Mouse (Mus musculus) mouse trophoblast stem cell (cell line): ENCODE data around the gene Nipa2.

Source experiments
- in situ Hi-C, 2 experiments: fragments of 300-500 bp; cut with MseI, MboI; formaldehyde crosslinking; loops; 2 replicates in 1 of 2; 3 replicates in 1 of 2; pipeline ENCODE4 v1.15.1; 2025

Gene Nipa2

DNA sequence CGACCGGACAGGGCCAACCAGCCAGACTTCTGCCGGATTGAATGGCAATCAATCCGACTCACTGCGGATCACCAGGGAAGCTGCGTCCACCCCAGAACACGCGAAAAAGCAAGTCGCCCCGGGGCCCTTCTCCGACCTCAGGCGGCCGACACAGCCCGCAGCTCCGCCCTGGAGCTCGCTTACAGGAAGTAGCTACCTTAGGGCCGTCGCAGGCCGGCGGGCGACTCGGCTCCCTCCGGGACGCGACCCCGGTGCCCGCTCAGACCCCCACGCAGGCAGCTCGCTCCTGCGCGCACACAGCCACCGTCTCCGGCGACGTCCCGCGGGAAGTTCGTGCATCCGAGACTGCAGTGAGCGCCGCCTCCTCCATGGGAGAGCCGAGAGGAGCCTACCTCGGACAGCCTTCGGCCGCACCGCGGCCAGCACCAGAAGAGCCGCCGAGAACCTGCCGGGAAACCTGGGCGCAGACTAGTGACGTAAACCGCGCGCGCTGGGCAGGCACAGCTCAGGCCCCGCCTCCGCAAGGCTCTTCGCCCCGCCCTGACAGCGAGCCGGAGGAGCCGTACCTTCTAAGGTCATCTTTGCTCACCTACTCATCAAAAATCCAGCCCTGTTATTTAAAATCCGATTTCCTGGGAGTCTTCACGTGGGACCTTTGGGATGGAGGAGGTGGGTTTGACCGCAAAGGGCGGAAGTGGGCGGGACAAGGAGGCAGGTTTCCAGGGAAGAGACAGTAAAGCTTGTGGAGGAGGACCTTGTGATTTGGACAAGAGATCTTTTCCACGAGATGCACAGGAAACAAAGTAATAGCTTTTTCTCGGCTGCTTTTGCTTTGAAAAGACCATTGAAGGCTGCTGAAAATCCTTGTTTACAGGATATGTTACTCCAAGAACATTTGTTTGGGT, at the start of gene Nipa2:
Gene Nipa2 (minus strand): TSS at position 473 of the 905 bp plus-strand sequence.
- in situ Hi-C loops, result no loop called here

DNA sequence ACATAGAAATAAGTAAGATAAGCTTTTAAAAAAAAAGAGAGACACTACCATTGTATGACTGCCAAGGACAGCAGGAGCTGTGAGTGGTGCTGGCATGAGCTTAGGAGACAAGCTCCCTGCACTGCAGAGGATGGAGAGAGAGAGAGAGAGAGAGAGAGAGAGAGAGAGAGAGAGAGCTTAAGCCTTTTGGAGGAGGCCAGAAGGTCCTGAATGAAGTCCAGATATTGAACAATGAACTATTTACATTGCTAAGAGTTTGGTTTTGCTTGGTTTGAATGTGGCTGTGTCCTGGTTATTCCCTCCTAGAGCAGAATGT, 48.7 kb upstream of the Nipa2 start:
- in situ Hi-C loops, result no loop called here

DNA sequence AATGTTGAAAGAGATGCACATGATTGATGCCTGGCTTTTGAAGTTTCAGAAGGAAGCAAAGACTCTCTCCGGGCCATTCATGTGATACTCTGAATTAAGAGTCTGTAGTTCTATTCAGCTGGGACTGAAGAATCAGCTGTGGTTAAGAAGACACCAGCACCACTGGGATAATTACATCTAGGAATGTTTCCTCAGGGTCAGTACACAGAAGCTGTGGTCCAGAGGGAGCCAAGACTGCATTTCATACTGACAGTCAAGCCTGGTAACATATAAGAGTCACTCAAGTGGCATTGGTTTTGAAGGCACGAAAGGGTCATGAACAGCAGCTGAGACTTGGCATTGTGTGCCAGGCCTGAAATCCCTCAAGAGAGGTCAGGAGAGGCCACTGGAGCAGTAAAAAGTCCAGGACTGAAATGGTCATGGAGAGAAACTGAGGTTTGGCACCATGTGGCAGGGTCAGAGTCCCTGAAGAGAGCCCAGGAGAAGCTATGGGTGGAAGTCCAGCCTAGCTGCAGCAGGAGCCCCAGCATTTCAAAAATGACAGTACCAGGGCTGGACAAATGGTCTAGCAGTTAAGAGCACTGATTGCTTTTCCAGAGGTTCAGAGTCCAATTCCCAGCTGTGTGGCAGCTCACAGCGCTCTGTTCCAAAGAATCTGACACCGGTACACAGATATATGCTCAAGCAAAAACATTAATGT, 48.2 kb upstream of the Nipa2 start:
- in situ Hi-C loops, result no loop called here

DNA sequence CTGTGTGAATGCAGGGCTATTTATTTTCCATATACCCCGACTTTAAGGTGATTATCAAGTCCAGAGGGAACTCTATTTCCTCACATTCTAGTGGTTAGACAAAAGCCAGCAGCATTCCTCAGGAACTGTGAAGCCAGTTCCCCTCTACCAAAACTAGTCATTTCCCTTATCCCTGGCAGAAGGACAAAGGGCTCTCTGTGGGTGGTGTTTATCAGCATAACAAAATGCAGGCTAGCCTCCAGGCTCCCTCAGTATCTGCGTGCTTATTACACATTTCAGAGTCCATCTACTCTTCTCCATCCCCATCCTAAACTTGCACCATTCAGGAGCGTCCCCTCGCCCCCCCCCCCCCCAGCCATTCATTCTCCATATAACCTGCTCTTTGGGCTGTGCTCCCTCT, 36.7 kb upstream of the Nipa2 start:
- in situ Hi-C loops, result no loop called here

DNA sequence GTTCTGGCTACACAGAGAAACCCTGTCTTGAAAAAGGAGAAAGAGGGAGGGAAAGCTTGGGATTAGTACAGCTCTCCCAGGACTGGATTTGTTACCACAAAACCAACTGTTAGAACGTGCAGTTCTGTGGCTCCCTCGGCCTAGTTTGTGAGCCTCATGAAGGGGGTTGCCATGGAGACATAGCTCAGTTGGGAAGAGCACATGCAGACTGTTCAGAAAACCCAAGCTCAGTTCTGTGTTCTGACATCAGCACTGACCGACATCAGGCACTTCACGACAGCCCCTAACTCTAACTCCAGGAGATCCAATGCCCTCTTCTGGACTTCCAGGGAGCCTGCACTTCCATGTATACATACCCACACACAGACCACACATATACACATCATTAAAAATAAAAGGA, 32.7 kb upstream of the Nipa2 start:
- in situ Hi-C loops, result no loop called here

DNA sequence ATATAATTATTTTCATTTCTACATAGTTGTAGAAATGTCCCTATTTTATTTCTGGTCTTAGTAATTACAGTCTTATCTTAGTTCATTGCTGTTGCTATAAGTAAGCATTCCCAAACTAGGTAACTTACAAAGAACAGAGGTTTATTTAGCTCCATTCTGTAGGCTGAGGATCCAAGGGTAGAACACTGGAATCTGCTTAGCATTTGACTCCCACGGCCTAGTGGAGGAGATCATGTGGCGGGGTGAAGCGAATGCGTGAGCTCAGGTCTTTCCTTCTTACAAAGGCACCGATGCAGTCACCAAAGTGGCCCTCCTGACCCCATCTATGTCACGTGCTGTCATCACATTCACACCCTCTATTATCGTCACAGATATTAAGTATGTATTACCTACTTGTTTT, 29.6 kb upstream of the Nipa2 start:
- in situ Hi-C loops, result no loop called here

DNA sequence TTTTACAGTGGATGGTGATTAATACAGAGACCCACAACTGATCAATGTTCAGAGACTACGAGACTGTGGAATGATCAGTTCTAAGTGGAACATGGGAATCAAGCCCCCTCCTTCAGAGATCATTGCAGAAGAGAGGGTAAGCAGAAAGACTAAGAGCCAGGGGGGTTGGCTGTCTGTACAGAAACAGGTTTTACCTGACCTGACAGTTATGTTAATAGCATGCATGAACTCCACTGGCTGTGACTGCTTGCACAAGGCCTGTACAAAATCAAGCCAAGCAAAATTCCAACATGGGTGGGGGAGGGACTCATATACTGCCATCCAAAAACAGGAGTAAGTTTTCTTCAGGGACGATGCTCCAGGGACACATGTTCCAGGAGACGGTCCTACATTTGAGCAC, 28.9 kb upstream of the Nipa2 start:
- in situ Hi-C loops, result no loop called here

DNA sequence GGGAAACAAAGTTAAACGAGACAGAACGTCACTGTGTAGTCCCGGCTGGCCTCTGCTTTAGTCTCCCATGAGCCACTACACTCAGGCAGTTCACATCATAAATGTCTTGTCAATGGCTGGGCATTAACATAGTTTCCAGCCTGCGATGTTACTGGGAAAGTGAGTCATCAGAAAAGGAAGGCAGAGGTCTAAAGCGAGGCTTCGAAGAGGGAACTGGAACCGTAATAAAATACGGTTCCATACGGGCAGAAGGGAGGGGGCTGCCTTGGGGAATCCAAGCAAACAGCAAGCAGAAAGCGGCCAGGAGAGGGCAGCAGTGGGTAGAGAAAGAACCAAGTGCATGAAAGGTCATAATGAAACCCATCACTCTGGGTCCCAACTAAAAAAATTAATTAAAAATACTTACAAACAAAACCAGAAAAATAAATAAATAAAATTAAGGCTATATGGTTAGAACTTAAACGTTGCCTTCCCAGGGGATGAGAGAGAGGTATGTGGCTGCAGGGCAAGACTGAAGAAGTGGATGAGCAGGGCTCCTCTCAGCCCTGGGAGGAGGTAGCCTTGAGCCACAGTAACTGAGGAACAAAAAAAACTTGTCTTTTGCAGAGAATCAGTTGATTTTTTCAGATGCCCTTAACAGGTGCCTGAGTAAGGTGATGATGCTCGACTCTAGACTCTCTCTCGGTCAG, 24.4 kb upstream of the Nipa2 start:
- in situ Hi-C loops, result loop anchor here in 1 of 2 experiments (5.0 kb wide), 1 partner anchor 56 kb away; no protein-coding TSS in a partner anchor

DNA sequence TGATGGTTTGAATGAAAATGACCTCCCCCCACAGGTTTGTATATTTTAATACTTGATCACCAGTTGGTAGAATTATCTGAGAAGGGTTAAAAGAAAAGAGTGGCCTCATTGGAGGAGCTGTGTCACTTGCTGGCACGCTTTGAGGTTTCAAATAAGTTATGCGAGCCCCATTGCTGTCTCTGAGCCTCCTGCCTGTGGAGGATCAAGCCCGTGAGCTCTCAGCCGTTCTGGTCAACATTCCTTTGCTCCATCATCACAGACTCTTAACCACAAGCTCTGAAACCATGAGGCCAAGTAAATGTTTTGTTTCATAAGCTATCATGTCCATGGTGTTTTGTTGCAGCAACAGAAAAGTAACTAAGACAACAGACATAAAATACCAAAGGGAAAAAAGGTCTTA, 22.5 kb upstream of the Nipa2 start:
- in situ Hi-C loops, result loop anchor here in 1 of 2 experiments (5.0 kb wide), 1 partner anchor 58 kb away; no protein-coding TSS in a partner anchor

DNA sequence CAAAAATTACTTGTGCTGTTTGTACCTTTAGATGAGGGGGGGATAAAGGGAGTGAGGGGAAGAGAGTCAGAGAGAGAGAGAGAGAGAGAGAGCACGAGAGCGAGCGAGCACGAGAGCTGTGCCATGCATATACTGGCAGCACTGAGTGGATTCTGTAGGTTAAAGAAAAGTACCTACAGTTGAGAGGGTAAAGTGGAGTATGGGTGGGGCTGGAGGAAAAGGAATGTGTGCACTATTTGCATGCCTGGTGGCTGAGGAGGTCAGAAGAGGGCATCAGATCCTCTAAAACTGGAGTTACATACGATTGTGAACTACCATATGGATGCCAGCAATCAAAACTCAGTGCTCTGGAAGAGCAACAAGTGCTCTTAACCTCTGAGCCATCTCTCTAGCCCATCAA, 20.8 kb upstream of the Nipa2 start:
- in situ Hi-C loops, result no loop called here

DNA sequence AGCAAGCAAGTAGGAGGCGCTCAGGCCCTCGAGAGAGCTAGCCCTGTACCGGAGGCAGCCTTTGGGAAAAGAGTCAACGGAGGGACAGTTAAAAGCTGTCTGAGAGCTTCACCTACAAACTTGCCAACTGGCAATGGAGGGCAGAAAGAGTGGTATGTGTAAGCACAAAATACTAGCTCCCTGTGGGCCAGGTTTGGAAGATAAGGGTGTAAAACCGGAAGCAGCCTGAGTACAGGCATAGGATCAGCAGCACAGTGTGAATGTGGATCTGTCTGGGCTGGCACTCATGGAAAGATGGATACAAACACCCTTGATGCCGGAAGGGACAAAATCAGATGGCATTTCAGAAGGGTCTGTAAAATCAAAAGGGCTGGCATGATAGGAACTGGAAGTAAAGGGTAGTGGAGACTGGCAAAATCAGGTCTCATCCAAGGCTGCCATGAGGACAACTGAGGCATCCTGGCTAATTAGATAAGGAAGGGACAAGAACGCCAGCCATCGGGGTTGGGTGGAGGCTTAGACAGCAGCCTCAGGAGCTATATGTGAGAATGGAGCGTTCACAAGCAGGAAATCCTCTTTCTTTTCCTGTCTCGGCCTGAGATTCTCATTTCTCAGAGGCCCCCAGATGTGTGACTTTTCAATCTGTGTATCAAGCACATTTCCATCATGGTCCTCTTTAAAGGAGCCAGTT, 19.9 kb upstream of the Nipa2 start:
- in situ Hi-C loops, result no loop called here

DNA sequence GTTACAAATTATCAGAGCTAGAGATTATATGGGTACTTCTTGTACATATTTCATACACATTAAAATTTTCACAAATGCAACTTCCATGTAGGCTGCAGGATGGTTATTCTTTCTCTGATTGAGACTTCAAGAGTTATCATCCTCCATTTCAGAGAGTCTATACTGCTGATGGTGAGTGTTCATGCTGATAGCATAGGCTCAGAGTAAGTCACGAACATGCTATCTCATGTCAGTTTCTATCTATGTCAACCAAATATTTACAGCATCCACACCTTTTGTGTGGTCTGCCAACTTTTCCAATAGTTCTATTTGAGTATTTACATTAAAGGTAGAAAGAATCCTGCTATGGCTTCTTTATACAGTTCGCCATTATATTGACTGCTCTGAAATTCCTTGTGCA, 19.2 kb upstream of the Nipa2 start:
- in situ Hi-C loops, result no loop called here

DNA sequence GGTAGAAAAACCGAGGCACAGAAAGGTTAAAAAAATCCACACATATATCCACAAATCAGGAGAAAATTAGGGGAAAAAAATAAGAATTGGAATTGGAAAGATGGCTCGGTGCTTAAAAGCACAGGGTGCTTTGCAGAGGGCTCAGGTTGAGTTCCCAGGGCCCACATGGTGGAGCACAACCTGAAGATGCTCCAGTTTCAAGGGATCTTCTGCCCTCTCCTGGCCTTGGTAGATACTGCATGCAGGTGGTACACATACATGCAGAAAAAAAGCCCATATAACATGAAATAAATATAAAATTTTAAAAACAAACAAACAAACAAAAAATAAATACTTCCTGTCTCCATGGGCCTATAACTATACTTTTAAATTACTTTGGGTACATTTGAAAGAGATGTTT, 12.2 kb upstream of the Nipa2 start:
- in situ Hi-C loops, result no loop called here

DNA sequence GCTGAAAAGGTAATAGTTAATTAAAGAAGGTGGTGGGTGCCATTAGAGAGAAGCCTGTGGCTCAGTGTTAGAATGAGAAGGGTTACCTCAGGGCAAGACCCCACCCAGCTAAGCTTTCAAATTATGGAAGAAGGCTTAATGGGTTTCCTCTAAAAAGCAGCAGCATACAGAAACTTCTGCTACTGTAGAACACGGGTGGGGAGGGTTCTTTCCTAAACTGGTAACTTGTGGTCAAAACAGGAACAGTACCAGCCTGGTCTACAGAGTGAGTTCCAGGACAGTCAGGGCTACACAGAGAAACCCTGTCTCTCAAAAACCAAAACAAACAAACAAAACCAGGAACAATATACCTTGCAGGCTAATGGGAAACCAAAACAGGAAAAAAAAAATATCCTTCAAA, 7.1 kb upstream of the Nipa2 start:
- in situ Hi-C loops, result no loop called here

DNA sequence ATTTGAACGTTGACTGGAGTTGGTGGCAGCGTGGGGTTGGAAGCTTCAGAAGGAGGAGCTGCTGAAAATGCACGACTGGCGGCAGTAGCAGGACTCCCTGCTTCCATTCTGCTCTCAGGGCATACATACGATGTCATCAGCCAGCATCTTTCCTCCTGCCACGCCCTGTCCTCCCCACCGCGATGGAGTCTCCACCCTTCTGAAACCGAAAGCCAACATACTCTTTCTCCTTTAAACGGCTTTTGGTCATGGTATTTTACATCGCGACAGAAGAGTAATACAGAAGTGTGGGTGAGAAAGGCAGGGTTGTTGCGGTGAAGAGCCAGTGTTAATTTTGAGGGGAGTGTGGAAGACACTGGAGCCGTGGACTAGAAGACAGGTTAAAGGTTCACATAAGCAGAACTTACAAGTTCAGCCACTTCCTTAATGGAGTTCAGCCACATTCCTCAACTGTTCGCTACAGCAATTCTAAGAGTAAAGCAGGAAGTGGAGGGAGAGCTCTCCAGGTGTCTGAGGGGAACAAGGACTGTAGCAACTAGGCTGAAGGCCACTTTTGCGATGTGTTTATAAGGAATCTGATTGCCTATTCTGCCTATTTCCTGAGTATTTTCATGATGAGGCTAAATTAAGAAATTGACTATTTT, 6.1 kb upstream of the Nipa2 start:
- in situ Hi-C loops, result no loop called here

DNA sequence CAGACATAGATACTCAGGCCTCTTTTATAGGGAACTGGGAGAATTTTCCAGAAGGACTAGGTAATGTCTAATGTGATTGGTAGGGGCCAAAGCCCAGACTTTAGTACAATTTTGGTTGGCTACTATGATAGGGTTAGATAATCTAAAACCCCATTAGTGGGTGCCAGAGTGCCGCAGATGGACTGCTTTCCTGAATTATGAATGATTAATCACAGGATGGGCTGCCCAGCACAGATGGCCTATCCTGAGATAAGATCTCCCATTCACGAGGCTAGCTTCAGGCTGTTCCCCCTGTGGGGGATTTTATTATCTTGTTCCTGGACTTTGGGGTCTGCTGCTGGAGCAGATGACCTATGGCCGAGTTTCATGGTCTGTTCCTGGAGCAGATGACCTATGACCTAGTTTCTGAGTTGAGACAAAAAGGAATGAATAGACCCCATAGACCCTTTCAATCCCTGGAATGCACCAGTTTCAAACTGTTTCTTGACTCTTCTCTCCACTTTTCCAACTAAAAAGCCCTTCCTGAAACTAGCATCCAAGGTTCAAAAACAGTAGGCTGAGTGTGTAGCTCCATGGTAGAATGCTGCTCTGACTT, 4.7 kb upstream of the Nipa2 start:
- in situ Hi-C loops, result no loop called here

DNA sequence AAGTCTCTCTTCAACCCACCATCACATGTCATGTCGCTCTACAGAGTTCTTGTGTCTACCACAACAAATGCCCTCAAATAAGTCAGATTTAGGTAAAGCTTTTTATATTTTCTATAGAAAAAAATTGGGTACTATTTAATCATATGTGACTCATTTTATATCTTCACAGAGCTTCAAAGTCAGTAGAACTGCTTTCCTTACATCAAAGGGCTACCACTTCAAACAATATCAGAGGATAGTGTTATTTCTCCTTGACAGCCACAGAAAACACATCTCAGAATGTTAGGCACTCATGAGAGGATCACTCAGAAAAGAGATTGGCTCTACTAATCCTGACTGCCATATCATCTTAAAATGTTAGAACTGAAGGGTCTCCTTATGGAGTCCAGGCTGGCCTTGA, 1.8 kb downstream of the Nipa2 start:
- in situ Hi-C loops, result no loop called here

DNA sequence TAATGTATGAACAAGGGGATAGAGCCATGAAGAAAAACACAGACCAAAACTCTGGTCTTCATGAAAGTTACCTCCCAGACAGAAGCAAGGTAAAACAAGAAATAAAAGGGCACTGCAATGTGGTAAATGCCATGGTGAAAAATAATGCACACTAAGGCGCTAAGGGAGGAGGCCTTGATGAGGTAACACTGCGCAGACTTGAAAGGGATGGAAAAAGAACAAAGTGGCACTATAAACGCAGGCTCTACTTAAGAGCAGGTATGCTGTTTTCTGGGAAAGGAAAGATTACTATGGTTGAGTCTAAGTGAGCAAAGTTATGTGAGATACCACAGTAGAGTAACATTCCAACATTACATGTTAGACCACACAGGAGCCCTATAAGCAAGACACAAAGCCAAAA, 2.5 kb downstream of the Nipa2 start:
- in situ Hi-C loops, result no loop called here

DNA sequence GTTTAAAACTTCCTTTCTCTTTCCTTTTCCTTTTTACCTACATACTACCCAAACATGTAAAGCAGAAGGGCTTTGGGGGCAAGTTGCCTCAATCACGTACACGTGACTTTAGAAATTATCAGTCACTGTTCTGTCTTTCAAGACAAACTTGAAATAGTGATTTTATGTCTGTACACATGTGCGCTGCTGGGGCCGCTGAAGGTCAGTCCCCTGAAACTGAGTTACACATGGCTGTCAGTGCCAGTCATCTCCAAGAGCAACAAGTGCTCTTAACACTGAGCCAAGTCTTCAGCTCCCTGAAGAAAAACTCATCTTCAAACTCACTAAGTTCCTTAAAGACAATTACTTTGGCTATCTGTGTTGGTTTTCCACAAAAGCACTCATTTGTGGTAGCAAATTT, 4.4 kb downstream of the Nipa2 start:
- in situ Hi-C loops, result no loop called here

DNA sequence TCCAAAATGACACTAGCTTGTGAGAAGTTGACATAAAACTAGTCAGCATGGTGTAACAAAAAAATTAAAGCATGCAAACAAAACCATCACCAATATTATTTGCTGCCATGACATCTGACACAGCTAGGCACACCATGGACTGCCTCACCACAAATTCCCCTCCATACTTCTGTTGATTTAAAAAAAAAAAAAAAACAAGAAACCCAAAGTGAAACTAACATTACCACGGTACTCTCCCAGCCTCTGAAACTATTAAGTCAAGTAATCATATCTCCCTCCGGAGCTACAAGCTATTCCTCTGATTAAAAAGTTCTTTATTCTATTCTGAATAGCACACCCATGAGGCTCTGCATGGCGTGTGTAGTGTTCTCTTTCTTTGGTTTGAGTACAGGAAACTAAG, 5.1 kb downstream of the Nipa2 start:
- in situ Hi-C loops, result no loop called here

DNA sequence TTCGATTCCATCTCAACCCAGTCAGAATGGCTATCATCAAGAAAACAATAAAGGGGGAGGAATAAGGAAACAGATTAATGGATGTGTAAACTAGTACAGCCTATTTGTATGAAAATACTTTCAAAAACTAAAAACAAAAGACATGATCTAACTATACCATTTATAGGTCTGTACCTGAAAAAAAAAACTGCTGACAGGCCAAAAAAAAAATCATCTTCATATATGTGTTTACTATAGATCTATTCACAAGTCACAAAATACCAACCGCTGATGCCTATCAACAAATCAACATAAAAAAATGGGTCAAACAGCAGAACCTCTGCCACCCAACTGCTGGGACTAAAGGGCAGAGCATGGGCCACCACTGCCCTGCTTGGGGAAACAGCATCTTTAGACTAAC, 6.2 kb downstream of the Nipa2 start:
- in situ Hi-C loops, result no loop called here
